Mouse (Mus musculus): Measurements from ENCODE around the gene Nms. TPM values are rescaled to one million over a fixed set of nuclear protein-coding genes. Genes with fewer than 3 reads are reported as not detected.

Gene Nms
- polyA plus RNA-seq, 1 experiment from 2014 or later = 0.53 TPM

- peak; percentile 22 for DNase-seq (ENCODE audit: low spot score)
- 30% methylated on average over 5 of the region's 5 CpGs for WGBS
These were observed 4.3 kb upstream of the Nms start for GRCm38 (mm10) chr1:38934668-38935067.

GRCm38 (mm10) chr1:38936780-38937179 lies 2.2 kb upstream of the Nms start:
- Histone ChIP-seq H3K9me3 (replicated peaks; ENCODE audit: control insufficient read depth, low read length) (no peaks in the 10 kb centered on the region), H3K36me3 (ENCODE audit: control insufficient read depth, insufficient read depth, low read length) (no peaks in the 10 kb centered on the region), H3K4me1 (ENCODE audit: control insufficient read depth, insufficient read depth, low read length) (no peaks in the 10 kb centered on the region), H3K27ac (ENCODE audit: low read depth, low read length) (no peak overlapping the region), H3K4me2 (ENCODE audit: low read length) (no peak overlapping the region), H3K4me3 (ENCODE audit: low read depth, low read length) (no peak overlapping the region), H3K9ac (ENCODE audit: low read length) (no peak overlapping the region), H3K27me3 (replicated peaks; ENCODE audit: control insufficient read depth, insufficient read depth, low read length) (no peaks in the 10 kb centered on the region)
- ATAC-seq (no peak), DNase-seq (ENCODE audit: low spot score) (peak; percentile 58)
- WGBS = 27% methylated on average over 6 of the region's 6 CpGs

More at GRCm38 (mm10) chr1:38934668-38935067, 4.3 kb upstream of the Nms start:
- Histone ChIP-seq H3K27me3 (replicated peaks; ENCODE audit: control insufficient read depth, insufficient read depth, low read length) (no peaks in the 10 kb centered on the region), H3K4me3 (ENCODE audit: low read depth, low read length) (no peak overlapping the region), H3K4me1 (ENCODE audit: control insufficient read depth, insufficient read depth, low read length) (no peaks in the 10 kb centered on the region), H3K27ac (ENCODE audit: low read depth, low read length) (no peak overlapping the region), H3K9me3 (replicated peaks; ENCODE audit: control insufficient read depth, low read length) (no peaks in the 10 kb centered on the region), H3K9ac (ENCODE audit: low read length) (no peak overlapping the region), H3K36me3 (ENCODE audit: control insufficient read depth, insufficient read depth, low read length) (no peaks in the 10 kb centered on the region), H3K4me2 (ENCODE audit: low read length) (no peak overlapping the region)
- ATAC-seq = no peak

DNA sequence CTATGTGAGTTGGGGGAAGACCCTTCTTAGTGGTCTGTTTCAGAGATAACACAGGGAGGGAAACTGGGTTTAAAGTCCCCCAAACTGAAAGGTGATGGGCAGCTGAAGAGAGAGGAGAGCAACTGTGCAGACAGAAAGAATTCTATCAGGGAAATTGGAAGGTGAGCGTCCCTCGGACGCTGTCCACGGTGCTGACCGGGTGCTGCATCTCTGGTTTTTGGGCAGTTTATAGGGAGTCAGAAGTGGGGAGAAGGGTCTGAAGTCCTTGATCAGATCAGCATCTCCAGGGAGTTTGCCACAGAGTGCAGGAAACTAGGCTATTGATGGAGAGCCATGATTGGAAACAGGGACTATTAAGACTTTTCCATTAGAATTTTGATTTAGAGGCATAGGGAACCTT lies 659 bp downstream of the Nms start:
- Histone ChIP-seq H3K36me3 (ENCODE audit: control insufficient read depth, insufficient read depth, low read length) (no peaks in the 10 kb centered on the region), H3K27ac (ENCODE audit: low read depth, low read length) (no peak overlapping the region), H3K4me1 (ENCODE audit: control insufficient read depth, insufficient read depth, low read length) (no peaks in the 10 kb centered on the region), H3K27me3 (replicated peaks; ENCODE audit: control insufficient read depth, insufficient read depth, low read length) (no peaks in the 10 kb centered on the region), H3K9me3 (replicated peaks; ENCODE audit: control insufficient read depth, low read length) (no peaks in the 10 kb centered on the region), H3K9ac (ENCODE audit: low read length) (no peak overlapping the region), H3K4me2 (ENCODE audit: low read length) (no peak overlapping the region), H3K4me3 (ENCODE audit: low read depth, low read length) (no peak overlapping the region)
- DNase-seq (ENCODE audit: low spot score) = no peak
- no peak for ATAC-seq
- WGBS = 5% methylated on average over 5 of the region's 5 CpGs

- H3K9ac ChIP-seq (ENCODE audit: low read length) = no peak overlapping the region
- no peaks in the 10 kb centered on the region for H3K27me3 ChIP-seq (replicated peaks; ENCODE audit: control insufficient read depth, insufficient read depth, low read length)
- DNase-seq (ENCODE audit: low spot score) (no peak), ATAC-seq (no peak)
- no peak overlapping the region for H3K27ac ChIP-seq (ENCODE audit: low read depth, low read length)
- H3K36me3 ChIP-seq (ENCODE audit: control insufficient read depth, insufficient read depth, low read length) = no peaks in the 10 kb centered on the region
- no peak overlapping the region for H3K4me3 ChIP-seq (ENCODE audit: low read depth, low read length)
- WGBS = 87% methylated on average over 3 of the region's 3 CpGs
- no peaks in the 10 kb centered on the region for H3K4me1 ChIP-seq (ENCODE audit: control insufficient read depth, insufficient read depth, low read length)
- no peak overlapping the region for H3K4me2 ChIP-seq (ENCODE audit: low read length)
- H3K9me3 ChIP-seq (replicated peaks; ENCODE audit: control insufficient read depth, low read length) = no peaks in the 10 kb centered on the region
These were observed 17.5 kb downstream of the Nms start for GRCm38 (mm10) chr1:38956457-38956856.

DNA sequence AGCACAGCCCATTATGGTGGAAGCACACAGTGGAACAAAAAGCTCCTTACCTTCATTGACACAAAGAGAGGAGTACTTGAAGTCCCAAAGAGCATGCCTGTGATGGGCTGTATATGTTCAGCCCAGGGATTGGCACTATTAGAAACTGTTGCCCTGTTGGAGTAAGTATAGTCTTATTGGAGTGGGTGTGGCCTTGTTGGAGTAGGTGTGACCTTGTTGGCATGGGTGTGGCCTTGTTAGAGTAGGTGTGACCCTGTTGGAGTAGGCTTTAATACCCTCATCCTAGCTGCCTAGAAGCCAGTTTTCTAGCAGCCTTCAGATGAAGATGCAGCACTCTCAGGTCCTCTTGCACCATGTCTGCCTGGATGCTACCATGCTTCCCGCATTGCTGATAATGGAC lies 30.2 kb downstream of the Nms start:
- H3K27me3 ChIP-seq (replicated peaks; ENCODE audit: control insufficient read depth, insufficient read depth, low read length) = no peaks in the 10 kb centered on the region
- H3K36me3 ChIP-seq (ENCODE audit: control insufficient read depth, insufficient read depth, low read length) = no peaks in the 10 kb centered on the region
- H3K9me3 ChIP-seq (replicated peaks; ENCODE audit: control insufficient read depth, low read length) = no peaks in the 10 kb centered on the region
- no peak overlapping the region for H3K4me2 ChIP-seq (ENCODE audit: low read length)
- WGBS = 96% methylated on average over 1 of the region's 1 CpGs
- H3K4me3 ChIP-seq (ENCODE audit: low read depth, low read length) = no peak overlapping the region
- H3K27ac ChIP-seq (ENCODE audit: low read depth, low read length) = no peak overlapping the region
- ATAC-seq (no peak), DNase-seq (ENCODE audit: low spot score) (no peak)
- no peak overlapping the region for H3K9ac ChIP-seq (ENCODE audit: low read length)
- no peaks in the 10 kb centered on the region for H3K4me1 ChIP-seq (ENCODE audit: control insufficient read depth, insufficient read depth, low read length)

- Histone ChIP-seq H3K9me3 (replicated peaks; ENCODE audit: control insufficient read depth, low read length) (no peaks in the 10 kb centered on the region), H3K27ac (ENCODE audit: low read depth, low read length) (no peak overlapping the region)
- ATAC-seq = no peak
These were observed 32.8 kb downstream of the Nms start for GRCm38 (mm10) chr1:38971712-38972111.

DNA sequence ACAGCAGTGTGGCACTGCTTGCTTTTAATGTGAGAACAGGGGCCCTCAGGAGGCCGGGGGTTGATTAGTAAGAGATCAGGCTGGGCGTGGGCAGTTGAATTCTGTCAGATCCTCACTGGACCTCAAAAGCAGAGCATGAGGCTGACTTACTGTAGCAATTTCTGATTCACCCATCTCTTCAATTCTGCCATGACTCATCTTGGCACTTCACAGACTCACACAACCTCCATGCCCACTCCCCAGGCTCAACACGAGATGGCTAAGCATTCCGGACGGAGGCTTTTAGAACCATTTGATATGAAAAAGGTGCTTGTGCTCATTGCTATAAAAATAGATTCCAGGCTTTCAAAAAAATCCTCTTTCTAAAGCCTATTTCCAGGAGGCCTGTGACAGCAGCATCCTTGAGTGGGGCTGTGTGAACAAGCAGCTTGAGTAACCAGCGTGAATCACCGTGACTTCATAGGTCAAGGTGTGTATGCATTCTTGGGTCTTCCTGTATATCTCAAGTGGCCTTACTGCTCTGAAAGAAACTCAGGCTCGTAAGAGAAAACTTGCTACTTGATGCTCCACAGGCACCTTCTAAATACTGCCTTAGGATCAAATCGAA lies 34.1 kb downstream of the Nms start:
- Histone ChIP-seq H3K4me1 (ENCODE audit: control insufficient read depth, insufficient read depth, low read length) (no peaks in the 10 kb centered on the region), H3K4me2 (ENCODE audit: low read length) (no peak overlapping the region), H3K4me3 (ENCODE audit: low read depth, low read length) (no peak overlapping the region), H3K27me3 (replicated peaks; ENCODE audit: control insufficient read depth, insufficient read depth, low read length) (no peaks in the 10 kb centered on the region), H3K36me3 (ENCODE audit: control insufficient read depth, insufficient read depth, low read length) (no peaks in the 10 kb centered on the region), H3K9me3 (replicated peaks; ENCODE audit: control insufficient read depth, low read length) (no peaks in the 10 kb centered on the region), H3K9ac (ENCODE audit: low read length) (no peak overlapping the region), H3K27ac (ENCODE audit: low read depth, low read length) (no peak overlapping the region)
- ATAC-seq = no peak
- DNase-seq (ENCODE audit: low spot score) = no peak
- 82% methylated on average over 9 of the region's 9 CpGs for WGBS

More at GRCm38 (mm10) chr1:38971712-38972111, 32.8 kb downstream of the Nms start:
- H3K4me3 ChIP-seq (ENCODE audit: low read depth, low read length) = no peak overlapping the region
- no peaks in the 10 kb centered on the region for H3K4me1 ChIP-seq (ENCODE audit: control insufficient read depth, insufficient read depth, low read length)
- no peak for DNase-seq (ENCODE audit: low spot score)
- 86% methylated on average over 3 of the region's 3 CpGs for WGBS
- no peaks in the 10 kb centered on the region for H3K27me3 ChIP-seq (replicated peaks; ENCODE audit: control insufficient read depth, insufficient read depth, low read length)
- H3K36me3 ChIP-seq (ENCODE audit: control insufficient read depth, insufficient read depth, low read length) = no peaks in the 10 kb centered on the region
- H3K9ac ChIP-seq (ENCODE audit: low read length) = no peak overlapping the region
- H3K4me2 ChIP-seq (ENCODE audit: low read length) = no peak overlapping the region

DNA sequence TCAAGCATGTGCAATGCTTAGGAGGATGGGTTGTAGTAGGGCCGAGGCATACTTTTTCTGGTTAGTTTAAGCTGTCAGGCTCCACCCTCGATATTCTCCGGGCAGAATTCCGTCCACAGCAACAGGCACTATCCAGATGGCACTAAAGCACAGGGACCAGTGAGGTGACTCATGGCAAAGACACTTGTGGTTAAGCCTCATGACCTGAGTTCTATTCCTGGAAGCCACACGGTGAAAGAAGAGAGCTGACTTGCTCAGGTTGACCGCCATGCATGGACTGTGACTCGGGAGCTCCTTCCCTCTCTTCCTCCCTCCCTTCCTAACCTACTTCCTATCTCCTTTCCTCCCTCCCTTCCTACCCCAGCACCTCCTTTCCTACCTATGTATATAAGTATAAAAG lies 41.0 kb downstream of the Nms start:
- no peak for DNase-seq (ENCODE audit: low spot score)
- no peaks in the 10 kb centered on the region for H3K4me1 ChIP-seq (ENCODE audit: control insufficient read depth, insufficient read depth, low read length)
- no peak overlapping the region for H3K27ac ChIP-seq (ENCODE audit: low read depth, low read length)
- H3K4me2 ChIP-seq (ENCODE audit: low read length) = no peak overlapping the region
- H3K9me3 ChIP-seq (replicated peaks; ENCODE audit: control insufficient read depth, low read length) = no peaks in the 10 kb centered on the region
- no peak overlapping the region for H3K9ac ChIP-seq (ENCODE audit: low read length)
- no peaks in the 10 kb centered on the region for H3K36me3 ChIP-seq (ENCODE audit: control insufficient read depth, insufficient read depth, low read length)
- no peak for ATAC-seq
- WGBS = 88% methylated on average over 7 of the region's 7 CpGs
- H3K27me3 ChIP-seq (replicated peaks; ENCODE audit: control insufficient read depth, insufficient read depth, low read length) = no peaks in the 10 kb centered on the region
- H3K4me3 ChIP-seq (ENCODE audit: low read depth, low read length) = no peak overlapping the region

DNA sequence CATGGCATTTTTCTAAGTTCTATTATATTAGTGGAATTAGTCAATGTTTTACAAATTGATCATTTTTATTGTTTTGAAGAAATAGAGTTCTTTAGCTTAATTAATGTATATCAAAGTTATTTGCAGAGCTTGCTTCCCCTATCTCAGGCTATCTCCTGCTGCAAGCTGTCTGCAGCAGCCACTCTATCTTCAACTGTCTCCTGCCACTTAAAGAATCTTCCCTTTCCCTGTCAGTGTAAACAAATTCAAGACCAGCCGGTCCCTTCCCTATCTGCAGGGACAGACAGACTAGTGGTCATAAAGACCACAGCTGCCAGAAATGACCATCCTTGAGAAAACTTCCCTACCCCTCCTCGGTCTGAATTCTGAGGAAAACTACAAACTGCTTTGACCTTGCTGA lies 44.9 kb downstream of the Nms start:
- DNase-seq (ENCODE audit: low spot score) = no peak
- WGBS = 90% methylated on average over 2 of the region's 2 CpGs
- H3K4me3 ChIP-seq (ENCODE audit: low read depth, low read length) = no peak overlapping the region
- H3K4me2 ChIP-seq (ENCODE audit: low read length) = no peak overlapping the region
- no peak overlapping the region for H3K9ac ChIP-seq (ENCODE audit: low read length)
- H3K4me1 ChIP-seq (ENCODE audit: control insufficient read depth, insufficient read depth, low read length) = peaks cover 7% of the 10 kb centered on the region
- ATAC-seq = no peak
- no peak overlapping the region for H3K27ac ChIP-seq (ENCODE audit: low read depth, low read length)
- H3K27me3 ChIP-seq (replicated peaks; ENCODE audit: control insufficient read depth, insufficient read depth, low read length) = no peaks in the 10 kb centered on the region
- no peaks in the 10 kb centered on the region for H3K9me3 ChIP-seq (replicated peaks; ENCODE audit: control insufficient read depth, low read length)
- H3K36me3 ChIP-seq (ENCODE audit: control insufficient read depth, insufficient read depth, low read length) = no peaks in the 10 kb centered on the region
